Mouse (Mus musculus): ENCODE results near the gene Igsf3. TPM values are rescaled to one million over a fixed set of nuclear protein-coding genes. Genes with fewer than 3 reads are reported as not detected.

Gene Igsf3
- total RNA-seq, 1 experiment from 2014 or later: 0.29 TPM

DNA sequence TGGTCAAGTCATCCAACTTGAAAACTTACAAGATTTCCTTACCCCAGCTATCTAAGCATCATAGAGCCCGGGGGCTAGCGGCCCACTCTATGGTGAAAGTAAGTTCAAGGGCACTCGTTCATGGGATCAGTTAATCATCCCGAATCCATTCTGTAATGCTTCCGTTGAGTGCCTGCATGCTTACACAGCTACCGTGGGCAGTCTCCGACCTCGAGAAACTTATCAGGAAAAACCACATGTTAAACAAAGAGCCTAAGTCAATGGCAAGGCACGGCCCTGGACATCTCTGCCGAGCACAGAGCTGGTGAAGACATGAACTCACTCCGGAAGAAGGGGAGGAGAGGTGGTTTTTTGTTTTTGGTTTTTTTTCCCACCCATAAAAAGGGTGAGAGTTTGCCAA, 9.5 kb upstream of the Igsf3 start:
- no peak for ATAC-seq (replicated peaks; ENCODE audit: insufficient number of reproducible peaks, low FRiP score, low TSS enrichment, poor library complexity, severe bottlenecking)

GRCm38 (mm10) chr3:101369301-101369881, 7.5 kb upstream of the Igsf3 start:
- ATAC-seq (replicated peaks; ENCODE audit: insufficient number of reproducible peaks, low FRiP score, low TSS enrichment, poor library complexity, severe bottlenecking): no peak

- ATAC-seq (replicated peaks; ENCODE audit: insufficient number of reproducible peaks, low FRiP score, low TSS enrichment, poor library complexity, severe bottlenecking): no peak; the same call in 1 of the 2 replicates
Measured at GRCm38 (mm10) chr3:101372345-101372980, 4.4 kb upstream of the Igsf3 start.

DNA sequence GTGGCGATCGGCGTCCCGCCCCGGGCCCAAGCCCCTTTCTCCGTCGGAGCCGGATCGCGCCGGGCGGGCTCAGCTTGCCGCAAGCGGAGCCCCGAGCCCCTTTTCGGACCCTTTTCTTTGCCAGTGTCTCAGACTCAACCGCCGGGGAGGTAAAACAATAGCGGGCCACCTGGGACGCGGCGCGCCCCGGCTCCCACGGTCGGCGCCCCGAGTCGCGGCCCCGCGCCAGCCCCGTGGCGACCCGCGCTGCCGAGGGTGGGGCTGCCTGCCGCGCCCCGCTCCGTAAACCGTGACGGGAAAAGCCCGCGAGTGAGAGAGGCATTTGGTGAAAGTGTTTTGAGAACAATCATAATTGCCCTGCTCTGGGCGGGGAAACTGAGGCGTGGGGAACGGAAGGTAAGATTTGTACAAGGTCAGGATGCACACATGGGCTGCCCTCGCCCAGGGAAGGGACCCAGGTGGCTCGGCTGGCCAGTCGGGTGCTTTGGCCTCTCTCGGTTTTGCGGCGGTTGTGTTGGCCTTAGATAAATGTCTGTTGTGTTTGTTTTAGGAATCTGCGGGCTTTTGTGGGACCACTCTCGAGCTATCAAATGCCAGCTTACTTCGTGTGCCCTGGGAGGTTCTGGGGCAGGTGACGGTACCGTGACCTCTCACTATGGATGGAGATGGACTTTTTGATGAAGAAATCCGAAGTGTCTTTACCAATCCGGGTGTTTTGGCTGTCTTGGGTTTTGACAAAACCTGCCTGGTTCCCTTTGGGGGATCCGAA, 557 bp downstream of the Igsf3 start:
- ATAC-seq (replicated peaks; ENCODE audit: insufficient number of reproducible peaks, low FRiP score, low TSS enrichment, poor library complexity, severe bottlenecking): no peak

DNA sequence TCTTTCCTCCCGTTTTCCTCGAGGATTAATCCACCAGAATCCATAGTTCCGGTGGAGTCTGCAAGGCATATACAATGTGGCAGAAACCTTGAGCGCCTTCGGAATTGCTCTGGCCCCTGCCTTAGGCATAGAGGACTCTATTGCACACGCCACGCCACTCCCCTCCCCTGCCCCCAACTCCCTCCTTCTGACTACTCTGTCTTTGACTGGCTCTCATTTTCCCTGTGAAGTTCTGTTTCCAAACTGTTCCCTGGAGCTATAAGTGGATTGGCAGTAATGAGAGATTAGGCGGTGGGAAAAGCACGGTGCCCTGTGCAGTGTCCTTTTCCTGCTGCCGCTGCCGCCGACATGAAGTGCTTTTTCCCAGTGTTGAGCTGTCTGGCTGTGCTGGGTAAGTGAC, 1.2 kb downstream of the Igsf3 start:
- ATAC-seq (replicated peaks; ENCODE audit: insufficient number of reproducible peaks, low FRiP score, low TSS enrichment, poor library complexity, severe bottlenecking): no peak

DNA sequence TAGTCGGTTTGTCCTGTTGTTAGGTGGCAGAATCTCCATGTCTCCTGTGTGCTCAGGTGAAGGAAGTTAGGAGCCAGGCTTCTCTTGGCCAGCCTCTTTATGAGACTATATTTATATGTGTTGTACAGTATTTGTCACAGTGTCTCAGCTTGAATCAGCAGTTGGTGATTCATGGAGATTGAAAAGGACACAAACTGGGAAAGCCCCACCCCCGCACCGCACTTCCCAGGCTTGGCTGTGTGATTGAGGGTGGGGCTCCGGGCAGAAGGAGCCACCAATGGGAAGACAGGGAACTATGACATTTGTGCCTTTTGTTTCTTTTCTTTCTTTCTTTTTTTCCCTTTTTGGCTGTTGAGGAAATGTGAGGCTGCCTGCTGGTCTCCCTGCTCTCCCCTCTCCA, 2.9 kb downstream of the Igsf3 start:
- ATAC-seq (replicated peaks; ENCODE audit: insufficient number of reproducible peaks, low FRiP score, low TSS enrichment, poor library complexity, severe bottlenecking): no peak

GRCm38 (mm10) chr3:101381691-101382090, 4.8 kb downstream of the Igsf3 start:
- ATAC-seq (replicated peaks; ENCODE audit: insufficient number of reproducible peaks, low FRiP score, low TSS enrichment, poor library complexity, severe bottlenecking): no peak

- no peak for ATAC-seq (replicated peaks; ENCODE audit: insufficient number of reproducible peaks, low FRiP score, low TSS enrichment, poor library complexity, severe bottlenecking)
Measured at GRCm38 (mm10) chr3:101382751-101383150, 5.9 kb downstream of the Igsf3 start.

DNA sequence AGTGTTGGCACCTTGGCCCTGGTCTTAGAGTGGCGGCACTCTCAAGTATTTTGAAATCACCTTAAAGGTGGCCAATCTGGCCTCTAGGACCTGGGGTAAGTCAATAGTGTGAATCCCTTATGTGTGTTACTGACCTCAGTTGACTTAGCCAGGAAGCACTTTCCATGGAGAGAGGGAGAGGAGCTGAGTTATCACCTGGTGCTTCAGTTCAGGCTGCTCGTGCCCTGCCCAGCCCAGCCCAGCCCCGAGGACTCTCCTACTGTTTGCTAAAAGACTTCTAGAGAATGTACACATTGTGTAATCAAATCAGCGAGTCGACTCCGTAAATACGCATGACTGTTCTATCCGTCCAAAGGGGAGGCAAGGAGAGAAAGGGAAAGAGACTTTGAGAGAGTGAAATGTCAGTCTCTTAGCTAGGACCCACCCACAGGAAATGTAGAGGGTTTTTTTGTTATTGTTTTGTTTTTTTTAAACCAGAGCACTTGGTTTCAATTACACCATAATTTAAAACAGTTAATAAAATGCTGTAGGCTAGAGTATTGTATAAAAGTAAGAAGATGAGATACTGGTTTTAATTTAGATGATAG, 9.6 kb downstream of the Igsf3 start:
- ATAC-seq (replicated peaks; ENCODE audit: insufficient number of reproducible peaks, low FRiP score, low TSS enrichment, poor library complexity, severe bottlenecking): no peak

GRCm38 (mm10) chr3:101387849-101388248, 11.0 kb downstream of the Igsf3 start:
- ATAC-seq (replicated peaks; ENCODE audit: insufficient number of reproducible peaks, low FRiP score, low TSS enrichment, poor library complexity, severe bottlenecking): no peak

GRCm38 (mm10) chr3:101389566-101389965, 12.7 kb downstream of the Igsf3 start:
- no peak for ATAC-seq (replicated peaks; ENCODE audit: insufficient number of reproducible peaks, low FRiP score, low TSS enrichment, poor library complexity, severe bottlenecking)

GRCm38 (mm10) chr3:101390472-101390871, 13.6 kb downstream of the Igsf3 start:
- ATAC-seq (replicated peaks; ENCODE audit: insufficient number of reproducible peaks, low FRiP score, low TSS enrichment, poor library complexity, severe bottlenecking): no peak

- ATAC-seq (replicated peaks; ENCODE audit: insufficient number of reproducible peaks, low FRiP score, low TSS enrichment, poor library complexity, severe bottlenecking): no peak
Measured at GRCm38 (mm10) chr3:101391991-101392390, 15.1 kb downstream of the Igsf3 start.

GRCm38 (mm10) chr3:101393103-101393644, 16.3 kb downstream of the Igsf3 start:
- no peak for ATAC-seq (replicated peaks; ENCODE audit: insufficient number of reproducible peaks, low FRiP score, low TSS enrichment, poor library complexity, severe bottlenecking)

DNA sequence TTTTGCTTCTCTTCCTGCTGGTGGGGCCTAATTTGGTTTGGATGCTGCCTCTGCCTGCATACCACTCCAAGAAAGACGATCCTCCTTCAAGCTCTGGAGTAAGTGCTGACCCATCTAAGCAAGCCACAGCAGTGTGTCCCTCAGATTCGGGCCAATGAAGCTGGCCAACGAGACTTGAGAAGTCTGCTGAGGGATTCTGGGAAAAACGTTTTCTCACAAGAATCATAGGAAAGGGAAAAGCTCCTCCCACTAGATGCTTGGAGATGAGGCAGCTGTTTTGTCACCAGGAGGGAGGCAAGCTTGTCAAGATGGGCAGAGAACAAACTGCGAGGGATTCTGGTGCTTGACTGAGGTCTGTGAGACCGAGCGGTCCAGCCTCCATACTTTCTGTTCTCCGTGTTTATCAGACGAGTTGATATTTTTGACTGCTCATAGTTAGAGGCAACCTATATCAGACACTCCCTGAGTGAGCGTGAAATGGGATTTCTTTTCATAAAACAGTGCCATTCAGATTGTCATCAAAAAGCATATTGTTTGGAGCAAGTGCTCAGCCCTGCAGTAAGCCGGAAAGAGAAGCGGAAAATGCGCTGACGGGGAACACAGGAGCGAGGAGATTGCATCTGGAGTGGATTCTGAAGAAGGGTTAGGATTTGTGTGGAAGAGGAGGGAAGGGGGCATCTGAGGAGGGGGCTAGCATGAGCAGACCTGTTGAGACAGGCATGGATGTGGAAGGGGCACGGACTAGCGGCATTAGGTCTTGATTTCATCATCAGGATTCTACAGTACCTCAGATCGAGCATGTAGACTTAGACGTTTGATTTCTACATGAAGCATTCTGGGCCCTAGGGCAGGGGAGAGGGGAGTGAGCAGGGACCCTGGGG, 17.0 kb downstream of the Igsf3 start:
- ATAC-seq (replicated peaks; ENCODE audit: insufficient number of reproducible peaks, low FRiP score, low TSS enrichment, poor library complexity, severe bottlenecking): no peak

GRCm38 (mm10) chr3:101395341-101395740, 18.5 kb downstream of the Igsf3 start:
- ATAC-seq (replicated peaks; ENCODE audit: insufficient number of reproducible peaks, low FRiP score, low TSS enrichment, poor library complexity, severe bottlenecking): no peak

DNA sequence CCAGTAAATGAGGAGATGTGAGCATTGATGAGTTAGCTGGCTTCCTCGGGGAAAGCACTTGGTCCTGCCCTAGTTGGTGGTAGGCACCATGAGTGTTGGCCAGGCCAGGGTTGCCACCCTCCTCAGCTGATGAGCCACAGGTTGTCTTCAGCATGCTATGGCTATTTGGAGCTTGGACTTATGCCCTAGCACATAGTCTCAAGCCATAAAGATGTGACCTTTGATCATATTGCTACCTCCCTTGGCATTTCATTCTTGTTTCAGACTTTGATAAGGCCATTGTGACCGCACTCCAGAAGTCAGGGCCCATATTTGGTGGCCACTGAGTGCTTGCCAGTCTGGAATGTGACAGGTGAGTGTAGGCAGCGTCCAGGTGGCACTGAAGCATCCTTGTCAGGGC, 19.2 kb downstream of the Igsf3 start:
- ATAC-seq (replicated peaks; ENCODE audit: insufficient number of reproducible peaks, low FRiP score, low TSS enrichment, poor library complexity, severe bottlenecking): no peak

DNA sequence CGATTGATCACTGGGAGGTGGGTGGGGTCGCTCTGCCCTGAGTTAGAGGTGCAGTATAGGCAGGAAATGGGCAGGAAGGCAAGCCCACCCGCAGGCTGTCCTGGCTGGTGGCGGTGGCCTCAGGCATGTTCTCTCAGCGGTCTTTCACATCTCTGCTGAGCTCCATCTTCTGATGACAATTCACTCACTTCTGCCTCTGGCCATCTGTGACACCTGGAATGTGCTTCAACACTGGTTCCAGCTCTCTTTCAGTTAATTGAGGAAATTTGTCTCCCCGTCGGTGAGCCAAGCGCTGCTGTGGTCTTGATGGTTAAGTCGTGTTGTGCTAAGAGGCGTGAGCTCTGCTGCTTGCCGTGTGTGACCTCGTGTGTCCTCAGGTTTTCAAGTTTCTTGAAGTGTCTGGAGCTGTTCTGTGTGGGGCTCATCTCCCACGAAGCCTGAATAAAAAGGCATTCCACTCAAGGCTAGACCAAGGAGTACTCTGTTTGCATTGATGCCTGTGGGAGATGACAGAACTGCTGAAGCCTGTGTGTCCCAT, 19.9 kb downstream of the Igsf3 start:
- no peak for ATAC-seq (replicated peaks; ENCODE audit: insufficient number of reproducible peaks, low FRiP score, low TSS enrichment, poor library complexity, severe bottlenecking)
